Mouse (Mus musculus) embryonic facial prominence, embryonic 14.5 days (tissue): ENCODE results near the gene Olfr1085. TPM values are rescaled to one million over a fixed set of nuclear protein-coding genes. Genes with fewer than 3 reads are reported as not detected.
"Not testable (repeated sequence)": the region's sequence is repeated elsewhere in the genome, so short reads cannot be mapped to it uniquely, and the experiment has no call there.

Experiments used
- ATAC-seq: fragments of 200-750 bp; cut with Nextera tagmentation; 2 replicates; pipeline ENCODE4 v1.8.0; 2017; ENCODE audit warnings: low read depth, moderate number of reproducible peaks, moderate TSS enrichment
- DNase-seq: peaks from one replicate; pipeline ENCODE4 v3.0.0-alpha.2; 2015; ENCODE audit warnings: low spot score
- H3K27ac ChIP-seq: fragments of 300-500 bp; sonication (generic); replicated peaks from 2 replicates; pipeline ENCODE4 v1.5.1; 2014; ENCODE audit warnings: low read depth, mild to moderate bottlenecking, low read length, moderate library complexity
- H3K27me3 ChIP-seq: fragments of 300-500 bp; sonication (generic); replicated peaks from 2 replicates; pipeline ENCODE4 v1.6.1; 2014; ENCODE audit warnings: low read length; ENCODE audit not compliant: control insufficient read depth, insufficient read depth
- H3K36me3 ChIP-seq: fragments of 300-500 bp; sonication (generic); 2 replicates; pipeline ENCODE4 v1.6.1; 2014; ENCODE audit warnings: low read length, mixed read lengths; ENCODE audit not compliant: control insufficient read depth, insufficient read depth
- H3K4me1 ChIP-seq: fragments of 300-500 bp; sonication (generic); 2 replicates; pipeline ENCODE4 v1.6.1; 2014; ENCODE audit warnings: antibody characterized with exemption, low read length; ENCODE audit not compliant: control insufficient read depth, insufficient read depth
- H3K4me2 ChIP-seq: fragments of 300-500 bp; sonication (generic); 2 replicates; pipeline ENCODE4 v1.6.1; 2014; ENCODE audit warnings: low read depth, mild to moderate bottlenecking, low read length, moderate library complexity, mixed read lengths
- H3K4me3 ChIP-seq: fragments of 300-500 bp; sonication (generic); 2 replicates; pipeline ENCODE4 v1.5.1; 2014; ENCODE audit warnings: low read depth, mild to moderate bottlenecking, low read length
- H3K9ac ChIP-seq: fragments of 300-500 bp; sonication (generic); 2 replicates; pipeline ENCODE4 v1.6.1; 2014; ENCODE audit warnings: low read depth, mild to moderate bottlenecking, low read length, moderate library complexity, mixed read lengths
- H3K9me3 ChIP-seq: fragments of 300-500 bp; sonication (generic); 2 replicates; pipeline ENCODE4 v1.6.1; 2016; ENCODE audit warnings: low read length; ENCODE audit not compliant: control insufficient read depth
- WGBS: fragments of 180-500 bp; shearing (Covaris S2); extraction: QIAGEN DNeasy Blood & Tissue Kit; methylation state at CpG from one replicate; pipeline ENCODE4 v1.1.7; 2014; 5-methylcytosine and 5-hydroxymethylcytosine counted together
- polyA plus RNA-seq: library from polyadenylated mRNA; unstranded; fragments of >200 nt; fragmentation: Nextera tagmentation; extraction: Ambion mirVana; gene quantifications from 2 replicates; pipeline ENCODE4 v1.2.1, GENCODE M21; 2014

The Olfr1085 gene
- not detected in 2 replicates for polyA plus RNA-seq

DNA sequence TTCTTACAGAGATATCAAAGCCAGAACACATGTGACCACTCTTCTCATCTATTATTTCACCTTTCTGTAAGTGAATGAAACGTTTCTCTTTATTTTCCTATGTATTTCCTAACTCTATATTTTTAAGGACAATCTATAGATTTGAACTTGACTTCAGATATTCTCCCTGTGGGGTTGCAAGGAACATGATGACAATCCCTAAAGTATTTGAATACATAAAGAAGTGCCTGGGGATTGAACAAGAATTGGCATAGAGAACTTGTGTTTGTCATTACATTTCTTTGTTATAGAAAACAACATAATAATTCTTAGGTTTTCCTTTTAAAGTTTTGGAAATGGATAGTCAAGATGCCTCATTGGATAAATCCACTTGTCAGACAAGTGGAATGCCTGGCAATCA, at the start of gene Olfr1085:
Gene Olfr1085 (minus strand): TSS at position 101 of the 400 bp plus-strand sequence.
- Histone ChIP-seq H3K9ac (no peak within 1 kb of the TSS), H3K36me3 (no peaks in the 10 kb centered on the region), H3K4me1 (no peaks in the 10 kb centered on the region), H3K27me3 (no peaks in the 10 kb centered on the region), H3K4me3 (no peak within 1 kb of the TSS), H3K9me3 (no peaks in the 10 kb centered on the region), H3K27ac (no peak within 1 kb of the TSS), H3K4me2 (no peak within 1 kb of the TSS)
- DNase-seq: no peak
- 22% methylated on average over 1 of the region's 1 CpGs for WGBS
- ATAC-seq: no peak

DNA sequence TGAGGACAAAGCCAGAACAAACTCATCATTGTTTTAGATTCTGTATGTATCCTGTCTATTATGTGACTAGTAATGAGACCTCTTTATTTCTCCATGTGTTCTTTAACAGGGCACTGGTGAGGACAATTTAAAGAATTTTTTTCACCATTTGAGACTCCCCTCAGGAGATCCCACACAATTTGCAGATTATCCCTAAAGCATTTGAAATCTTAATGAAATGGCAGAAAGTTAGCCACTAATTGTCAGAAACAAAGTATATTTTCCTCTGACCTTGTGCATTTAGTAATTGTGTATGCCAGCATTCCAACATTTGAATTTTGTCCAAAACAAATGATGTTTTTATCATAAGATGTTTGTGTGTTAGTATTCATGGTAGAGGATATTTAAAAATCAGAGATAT, 36.5 kb upstream of the Olfr1085 start, which contains the start of gene Olfr1087:
Gene Olfr1087 (minus strand): TSS at position 101 of the 400 bp plus-strand sequence.
- Histone ChIP-seq H3K27ac (no peak within 1 kb of the TSS), H3K4me2 (no peak within 1 kb of the TSS), H3K9me3 (no peaks in the 10 kb centered on the region), H3K4me1 (no peaks in the 10 kb centered on the region), H3K4me3 (no peak within 1 kb of the TSS), H3K36me3 (no peaks in the 10 kb centered on the region), H3K27me3 (no peaks in the 10 kb centered on the region), H3K9ac (no peak within 1 kb of the TSS)
- ATAC-seq (no peak), DNase-seq (no peak)

DNA sequence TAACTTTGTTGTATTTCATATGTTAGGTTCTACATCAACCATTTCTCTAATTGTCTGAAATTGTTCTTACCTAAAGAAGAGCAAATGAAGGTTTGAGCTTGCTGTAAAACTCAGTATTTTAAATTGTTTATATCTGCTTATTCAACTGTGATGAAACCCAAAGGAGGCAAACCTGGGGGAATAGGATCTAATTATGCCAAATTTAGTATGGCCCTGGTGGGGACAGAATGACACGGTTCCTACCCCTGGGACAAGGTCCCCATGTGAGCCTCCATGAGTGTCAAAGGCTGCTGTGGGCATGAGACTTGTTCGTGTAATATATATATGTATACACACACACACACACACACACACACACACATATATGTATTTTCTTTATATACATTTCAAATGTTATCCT, 18.2 kb upstream of the Olfr1085 start, which contains the start of gene Olfr1086:
Gene Olfr1086 (minus strand): TSS at position 101 of the 400 bp plus-strand sequence.
- no peaks in the 10 kb centered on the region for H3K4me1 ChIP-seq
- DNase-seq (no peak), ATAC-seq (no peak)
- H3K9ac ChIP-seq: no peak within 1 kb of the TSS
- no peak within 1 kb of the TSS for H3K4me3 ChIP-seq
- H3K9me3 ChIP-seq: no peaks in the 10 kb centered on the region
- no peaks in the 10 kb centered on the region for H3K27me3 ChIP-seq
- WGBS: 76% methylated on average over 2 of the region's 2 CpGs
- no peak within 1 kb of the TSS for H3K4me2 ChIP-seq
- H3K36me3 ChIP-seq: no peaks in the 10 kb centered on the region
- no peak within 1 kb of the TSS for H3K27ac ChIP-seq

DNA sequence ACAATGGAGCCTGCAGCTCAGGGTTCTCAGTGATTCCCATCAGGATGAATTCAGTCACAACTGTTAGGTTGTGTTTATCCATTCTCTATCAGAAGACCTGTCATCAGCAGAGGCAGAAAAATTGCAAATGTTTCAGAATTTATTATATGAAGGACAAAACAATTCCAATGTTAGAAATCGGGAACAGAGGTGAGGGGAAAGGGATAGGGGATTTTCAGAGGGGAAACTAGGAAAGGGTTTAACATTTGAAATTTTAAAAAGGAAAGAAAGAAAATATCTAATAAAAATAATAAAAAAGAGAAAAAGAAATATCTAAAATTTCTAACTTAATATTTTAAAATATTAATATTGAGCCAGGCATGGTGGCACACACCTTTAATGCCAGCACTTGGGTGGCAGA, 22.2 kb downstream of the Olfr1085 start, which contains the start of gene Olfr1084:
Gene Olfr1084 (minus strand): TSS at position 101 of the 400 bp plus-strand sequence.
- 70% methylated on average over 1 of the region's 1 CpGs for WGBS
- not testable (repeated sequence) for H3K4me3 ChIP-seq, H3K9ac ChIP-seq, H3K4me1 ChIP-seq, ATAC-seq, H3K27ac ChIP-seq, DNase-seq, H3K9me3 ChIP-seq, H3K27me3 ChIP-seq, H3K36me3 ChIP-seq, H3K4me2 ChIP-seq

Other genes starting within 250 kb of the Olfr1085 start
- not detected in 2 replicates for gene Olfr1061, start 248.0 kb downstream of the Olfr1085 start, polyA plus RNA-seq
- 0.07 TPM in 1 of 2 replicates, not detected in the other for gene Olfr1062, start 235.3 kb downstream of the Olfr1085 start, polyA plus RNA-seq
- gene Olfr1065, start 211.4 kb downstream of the Olfr1085 start, polyA plus RNA-seq: 0.15 and 0.25 TPM in 2 replicates
- not detected in 2 replicates for gene Olfr1066, start 205.8 kb downstream of the Olfr1085 start, polyA plus RNA-seq
- 0.13 TPM in 1 of 2 replicates, not detected in the other for gene Olfr228, start 174.6 kb downstream of the Olfr1085 start, polyA plus RNA-seq
- gene Olfr1076, start 153.6 kb downstream of the Olfr1085 start, polyA plus RNA-seq: not detected in 2 replicates
- gene Olfr1079, start 119.5 kb downstream of the Olfr1085 start, polyA plus RNA-seq: not detected in 2 replicates
- not detected in 2 replicates for gene Olfr1080, start 103.8 kb downstream of the Olfr1085 start, polyA plus RNA-seq
- gene Olfr1082, start 63.1 kb downstream of the Olfr1085 start, polyA plus RNA-seq: not detected in 2 replicates
- not detected in 2 replicates for gene Olfr1084, start 22.3 kb downstream of the Olfr1085 start, polyA plus RNA-seq
- gene Olfr1086, start 18.1 kb upstream of the Olfr1085 start, polyA plus RNA-seq: not detected in 2 replicates
- not detected in 2 replicates for gene Olfr1087, start 36.4 kb upstream of the Olfr1085 start, polyA plus RNA-seq
- not detected in 2 replicates for gene Olfr1089, start 71.7 kb upstream of the Olfr1085 start, polyA plus RNA-seq
- not detected in 2 replicates for gene Olfr1090, start 97.0 kb upstream of the Olfr1085 start, polyA plus RNA-seq
- not detected in 2 replicates for gene Olfr1093, start 120.5 kb upstream of the Olfr1085 start, polyA plus RNA-seq
- gene Olfr141, start 148.0 kb upstream of the Olfr1085 start, polyA plus RNA-seq: not detected in 2 replicates
- not detected in 2 replicates for gene Olfr1094, start 162.6 kb upstream of the Olfr1085 start, polyA plus RNA-seq
- gene Olfr1095, start 189.7 kb upstream of the Olfr1085 start, polyA plus RNA-seq: not detected in 2 replicates
- gene Gm13723, start 212.8 kb upstream of the Olfr1085 start, polyA plus RNA-seq: not detected in 2 replicates
- 0.05 TPM in 1 of 2 replicates, not detected in the other for gene Olfr1097, start 230.2 kb upstream of the Olfr1085 start, polyA plus RNA-seq